ENCODE assay signal across 10 mouse cellular contexts in the genomic region with DNA sequence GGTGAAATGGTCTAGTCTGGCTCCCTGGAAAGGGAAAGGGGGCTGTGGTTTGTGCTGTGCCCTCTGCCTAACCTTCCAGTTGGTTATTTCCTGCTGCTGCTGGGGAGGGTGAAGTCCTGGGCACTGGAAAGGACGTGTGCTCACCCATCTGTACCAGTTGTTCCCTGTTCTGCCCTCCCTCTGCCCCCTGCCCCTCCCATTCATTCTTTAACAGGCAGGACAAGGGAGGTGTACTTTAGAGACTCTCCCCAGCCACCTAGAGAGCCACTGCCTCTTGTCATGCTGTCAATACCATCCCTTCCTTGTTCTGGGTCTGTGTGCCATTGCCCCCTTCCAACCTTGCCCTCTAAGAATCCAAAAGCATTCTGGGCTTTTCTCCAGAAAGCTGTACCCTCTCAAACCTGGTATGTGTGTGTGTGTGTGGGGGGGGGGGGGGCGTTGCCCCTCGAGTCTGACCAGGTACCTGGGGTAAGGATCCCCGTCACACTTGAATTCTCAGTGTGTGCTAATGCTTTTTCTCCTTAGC. TPM values are rescaled to one million over a fixed set of nuclear protein-coding genes. Genes with fewer than 3 reads are reported as not detected.
A peak's percentile ranks its signal among the peaks of the same experiment; 100 is the strongest.
DNase-seq lines count a peak whose midpoint lies in the region; ATAC-seq lines count a peak whose summit lies in the region.
"Had no signal": no experiment of that assay in that cellular context is flagged by ENCODE, and none has a peak within 500 bp of the region (broad histone marks: within the 10 kb centered on the region; RNA-seq: fewer than 3 reads in every experiment).

No protein-coding gene starts in this region.

- H3K27ac ChIP-seq in intestine, embryonic 16.5 days (ENCODE audit: low read length): peak overlapping the region; percentile 92
- peak overlapping the region; percentile 97 for H3K27ac ChIP-seq in lung, embryonic 16.5 days (ENCODE audit: low read length)

- H3K36me3 ChIP-seq in intestine, embryonic 16.5 days (ENCODE audit: control insufficient read depth, insufficient read depth, low read length): no peaks in the 10 kb centered on the region
- H3K36me3 ChIP-seq in lung, embryonic 16.5 days (ENCODE audit: control insufficient read depth, insufficient read depth, low read length): no peaks in the 10 kb centered on the region

- peak overlapping the region; percentile 20 for H3K9ac ChIP-seq in intestine, embryonic 16.5 days (ENCODE audit: low read depth, low read length)
- peak overlapping the region; percentile 57 for H3K9ac ChIP-seq in lung, embryonic 16.5 days (ENCODE audit: low read length)

- H3K4me3 ChIP-seq in intestine, embryonic 16.5 days (ENCODE audit: low read length): no peak overlapping the region
- no peak overlapping the region for H3K4me3 ChIP-seq in lung, embryonic 16.5 days (ENCODE audit: low read length)

- no peak overlapping the region for H3K4me2 ChIP-seq in intestine, embryonic 16.5 days (ENCODE audit: low read depth, low read length)
- H3K4me2 ChIP-seq in lung, embryonic 16.5 days (ENCODE audit: low read depth, low read length): peak overlapping the region; percentile 28; the same call in 1 of the 2 replicates

- 48% methylated on average over 4 of the region's 4 CpGs for WGBS in intestine, embryonic 16.5 days
- WGBS in lung, embryonic 16.5 days: 38% methylated on average over 4 of the region's 4 CpGs

- H3K4me1 ChIP-seq in intestine, embryonic 16.5 days (ENCODE audit: control insufficient read depth, insufficient read depth, low read length): peaks cover 45% of the 10 kb centered on the region
- peaks cover 41% of the 10 kb centered on the region for H3K4me1 ChIP-seq in lung, embryonic 16.5 days (replicated peaks; ENCODE audit: control insufficient read depth, insufficient read depth, low read length)

- peak; percentile 73 for DNase-seq in urinary bladder, postnatal 14 days (ENCODE audit: low spot score)
- DNase-seq in urinary bladder, postnatal 10 days (ENCODE audit: low spot score): no peak
- no peak for DNase-seq in thymus, adult 18-20 months
- no peak for DNase-seq in gastrocnemius, postnatal 10 days
- DNase-seq in natural killer cell, adult 2 months (ENCODE audit: low spot score in 2 of 2): no peak
- no peak for DNase-seq in layer of hippocampus, adult 11-12 months (ENCODE audit: low spot score)

- H3K9me3 ChIP-seq in intestine, embryonic 16.5 days (ENCODE audit: control insufficient read depth, low read length): no peaks in the 10 kb centered on the region
- H3K9me3 ChIP-seq in lung, embryonic 16.5 days (ENCODE audit: control insufficient read depth, low read length): no peaks in the 10 kb centered on the region

- H3K27me3 ChIP-seq in intestine, embryonic 16.5 days (replicated peaks; ENCODE audit: control insufficient read depth, insufficient read depth, low read length): no peaks in the 10 kb centered on the region
- no peaks in the 10 kb centered on the region for H3K27me3 ChIP-seq in lung, embryonic 16.5 days (ENCODE audit: control insufficient read depth, insufficient read depth, low read depth, low read length)

- ATAC-seq in intestine, embryonic 16.5 days: peak; percentile 45
- ATAC-seq in lung, embryonic 16.5 days (ENCODE audit: low read depth): peak; percentile 80

RNA-seq across cellular contexts. Expression of a gene that starts 27.3 kb away (rescaled TPM):
- polyA plus RNA-seq in intestine, embryonic 16.5 days (2015; fragmentation: Nextera tagmentation; extraction: Ambion mirVana): 168 and 188 TPM in 2 replicates
- 160 and 167 TPM in 2 replicates for polyA plus RNA-seq in lung, embryonic 16.5 days (2015; fragmentation: Nextera tagmentation; extraction: Ambion mirVana)
- total RNA-seq in gastrocnemius, postnatal 10 days (2021): 10 to 100 TPM; 50.3 to 53.6 TPM

RNA-seq across cellular contexts. Expression of a gene that starts 29.7 kb away (rescaled TPM):
- polyA plus RNA-seq in intestine, embryonic 16.5 days (2015; fragmentation: Nextera tagmentation; extraction: Ambion mirVana): 4.0 and 4.2 TPM in 2 replicates
- polyA plus RNA-seq in lung, embryonic 16.5 days (2015; fragmentation: Nextera tagmentation; extraction: Ambion mirVana): 5.0 and 6.9 TPM in 2 replicates
- 1 to 10 TPM; 2.2 to 3.4 TPM for total RNA-seq in gastrocnemius, postnatal 10 days (2021)

RNA-seq across cellular contexts. Expression of a gene that starts 58.0 kb away (rescaled TPM):
- 0.67 and 0.71 TPM in 2 replicates for polyA plus RNA-seq in intestine, embryonic 16.5 days (2015; fragmentation: Nextera tagmentation; extraction: Ambion mirVana)
- polyA plus RNA-seq in lung, embryonic 16.5 days (2015; fragmentation: Nextera tagmentation; extraction: Ambion mirVana): 10.6 and 13.9 TPM in 2 replicates
- 100 to 1,000 TPM; 260 to 321 TPM for total RNA-seq in gastrocnemius, postnatal 10 days (2021)
- total RNA-seq: common myeloid progenitor, adult 5-6 weeks; layer of hippocampus, postnatal 14 days had no signal

RNA-seq across cellular contexts. Expression of a gene that starts 59.4 kb away (rescaled TPM):
- 25.7 and 28.4 TPM in 2 replicates for polyA plus RNA-seq in intestine, embryonic 16.5 days (2015; fragmentation: Nextera tagmentation; extraction: Ambion mirVana)
- polyA plus RNA-seq in lung, embryonic 16.5 days (2015; fragmentation: Nextera tagmentation; extraction: Ambion mirVana): 47.4 and 49.8 TPM in 2 replicates
- 1 to 10 TPM; 1.6 to 2.2 TPM for total RNA-seq in gastrocnemius, postnatal 10 days (2021)
